Mouse (Mus musculus) C2C12 (cell line): ENCODE results near the gene St6gal1.

Experiments used
- CTCF ChIP-seq: IDR thresholded peaks from one replicate; pipeline ENCODE4 v1.5.1; 2011; ENCODE audit not compliant: control insufficient read depth, insufficient read depth, insufficient read length
- MAX ChIP-seq: IDR thresholded peaks from one replicate; pipeline ENCODE4 v1.6.1; 2011; ENCODE audit warnings: mild to moderate bottlenecking, control low read depth
- USF1 ChIP-seq: IDR thresholded peaks from one replicate; pipeline ENCODE4 v1.6.1; 2011; ENCODE audit warnings: low read depth, mild to moderate bottlenecking, control low read depth, moderate library complexity

- no peak for TF ChIP-seq CTCF
- no peak for TF ChIP-seq MAX
- TF ChIP-seq USF1, result no peak
Observed at GRCm38 (mm10) chr16:23274606-23275310, 50.2 kb downstream of the St6gal1 start.
